Comparison of ENCODE assay signal across 8 mouse cellular contexts in genomic region chr15:82354126-82354945, GRCm38 (mm10). TPM values are rescaled to one million over a fixed set of nuclear protein-coding genes. Genes with fewer than 3 reads are reported as not detected.
DNase-seq lines count a peak whose midpoint lies in the region; ATAC-seq and TF ChIP-seq lines count a peak whose summit lies in the region.

Ndufa6 (minus strand) TSS chr15:82354322.

- TF ChIP-seq CTCF in CH12.LX (conservative IDR thresholded peaks at IDR 0.05 in 1 of 2, IDR thresholded peaks at IDR 0.05 in 1 of 2; ENCODE audit: low read depth in 2 of 2, low read length in 2 of 2), result peak in 1 of 2 experiments; percentile 97; a peak in 3 of 4 replicates

- 2% methylated on average over 57 of the region's 57 CpGs for WGBS in forebrain, embryonic 11.5 days
- whole genome bisulfite sequencing in heart, embryonic 16.5 days, result 2% methylated on average over 57 of the region's 57 CpGs
- 2% methylated on average over 57 of the region's 57 CpGs for WGBS in liver, embryonic 15.5 days (ENCODE audit: insufficient replicate concordance)
- WGBS in neural tube, embryonic 12.5 days, result 2% methylated on average over 57 of the region's 57 CpGs

- H3K36me3 ChIP-seq in CH12.LX (replicated peaks in 1 of 2; ENCODE audit: control insufficient read depth in 1 of 2, insufficient read depth in 1 of 2, low read length in 1 of 2), result peaks cover 13 to 26% of the 10 kb centered on the region in 2 experiments
- H3K36me3 ChIP-seq in forebrain, embryonic 11.5 days (ENCODE audit: control insufficient read depth, insufficient read depth, low read length), result peaks cover 4% of the 10 kb centered on the region; the same call in 1 of the 2 replicates
- H3K36me3 ChIP-seq in heart, embryonic 16.5 days (ENCODE audit: control insufficient read depth, insufficient read depth), result peaks cover 18% of the 10 kb centered on the region
- peaks cover 18% of the 10 kb centered on the region for H3K36me3 ChIP-seq in liver, embryonic 15.5 days (replicated peaks)
- H3K36me3 ChIP-seq in neural tube, embryonic 12.5 days, result peaks cover 16% of the 10 kb centered on the region

- peaks cover 0 to 22% of the 10 kb centered on the region in 2 experiments; a peak in 2 of 4 replicates for H3K4me1 ChIP-seq in CH12.LX (ENCODE audit: control insufficient read depth in 1 of 2, insufficient read depth in 2 of 2)
- peaks cover 5% of the 10 kb centered on the region; the same call in 1 of the 2 replicates for H3K4me1 ChIP-seq in forebrain, embryonic 11.5 days (replicated peaks; ENCODE audit: control insufficient read depth, insufficient read depth, low read length)
- H3K4me1 ChIP-seq in heart, embryonic 16.5 days (ENCODE audit: control insufficient read depth, insufficient read depth, low read length), result peaks cover 24% of the 10 kb centered on the region
- H3K4me1 ChIP-seq in liver, embryonic 15.5 days (replicated peaks), result peaks cover 65% of the 10 kb centered on the region
- H3K4me1 ChIP-seq in neural tube, embryonic 12.5 days, result peaks cover 20% of the 10 kb centered on the region

- peak within 1 kb of the TSS; percentile 89 to 97 (median 96) for H3K4me3 ChIP-seq in CH12.LX (replicated peaks in 1 of 3; ENCODE audit: low read depth in 2 of 3, low read length in 2 of 3, poor library complexity in 1 of 3)
- peak within 1 kb of the TSS; percentile 94 for H3K4me3 ChIP-seq in forebrain, embryonic 11.5 days (ENCODE audit: low read depth, low read length)
- peak within 1 kb of the TSS; percentile 82 for H3K4me3 ChIP-seq in heart, embryonic 16.5 days (ENCODE audit: low read length)
- peak within 1 kb of the TSS; percentile 83 for H3K4me3 ChIP-seq in liver, embryonic 15.5 days (replicated peaks)
- H3K4me3 ChIP-seq in neural tube, embryonic 12.5 days, result peak within 1 kb of the TSS; percentile 95

- H3K27ac ChIP-seq in CH12.LX (ENCODE audit: insufficient read depth, low read depth), result 0 out of 2 replicates have a peak within 1 kb of the TSS, but pooled peaks have one; percentile 27
- H3K27ac ChIP-seq in forebrain, embryonic 11.5 days (ENCODE audit: low read depth, low read length), result peak within 1 kb of the TSS; percentile 19; the same call in 1 of the 2 replicates
- H3K27ac ChIP-seq in heart, embryonic 16.5 days (ENCODE audit: low read length), result peak within 1 kb of the TSS; percentile 89
- peak within 1 kb of the TSS; percentile 94 for H3K27ac ChIP-seq in liver, embryonic 15.5 days (replicated peaks)
- H3K27ac ChIP-seq in neural tube, embryonic 12.5 days, result peak within 1 kb of the TSS; percentile 67; the same call in 1 of the 2 replicates

- H3K27me3 ChIP-seq in CH12.LX (replicated peaks), result no peaks in the 10 kb centered on the region
- H3K27me3 ChIP-seq in forebrain, embryonic 11.5 days (ENCODE audit: control insufficient read depth, insufficient read depth, low read length), result no peaks in the 10 kb centered on the region
- H3K27me3 ChIP-seq in heart, embryonic 16.5 days (ENCODE audit: control insufficient read depth, insufficient read depth, low read length), result no peaks in the 10 kb centered on the region
- no peaks in the 10 kb centered on the region for H3K27me3 ChIP-seq in liver, embryonic 15.5 days
- no peaks in the 10 kb centered on the region for H3K27me3 ChIP-seq in neural tube, embryonic 12.5 days (replicated peaks)

- no peak for TF ChIP-seq EP300 in CH12.LX (IDR thresholded peaks at IDR 0.05; ENCODE audit: low read length)

- dilution Hi-C loops in CH12.LX (cut with MboI; ENCODE audit: extremely low pct_ligation_motif_present, extremely low pct_unique_long_range_greater_than_20kb, low sequenced_read_pairs), result no loop called here

- DNase-seq in CH12.LX (ENCODE audit: extremely low read depth), result peak; percentile 97
- peak; percentile 94 for DNase-seq in c-Kit-positive CD71-positive TER-119-negative erythroid progenitor cells, embryonic 14.5 days (ENCODE audit: low read depth)
- peak; percentile 99 for DNase-seq in forebrain, embryonic 11.5 days (ENCODE audit: low spot score)
- peak; percentile 98 to 99 for DNase-seq in kidney, postnatal 36 days
- DNase-seq in telencephalon, adult 2 months (ENCODE audit: low read depth, low spot score), result peak; percentile 98

- in situ Hi-C loops in CH12.LX (cut with MboI; ENCODE audit: low pct_ligation_motif_present, low pct_unique_long_range_greater_than_20kb, low sequenced_read_pairs), result loop anchor here (10.0 kb wide), 1 partner anchor 60 kb away; no protein-coding TSS in a partner anchor

- H3K9ac ChIP-seq in CH12.LX (ENCODE audit: insufficient read depth, low read depth), result peak within 1 kb of the TSS; percentile 87
- peak within 1 kb of the TSS; percentile 95 for H3K9ac ChIP-seq in forebrain, embryonic 11.5 days (ENCODE audit: low read length)
- H3K9ac ChIP-seq in heart, embryonic 16.5 days (ENCODE audit: low read length), result peak within 1 kb of the TSS; percentile 96
- peak within 1 kb of the TSS; percentile 95 for H3K9ac ChIP-seq in liver, embryonic 15.5 days
- peak within 1 kb of the TSS; percentile 97 for H3K9ac ChIP-seq in neural tube, embryonic 12.5 days

- peaks cover 13% of the 10 kb centered on the region for H3K79me2 ChIP-seq in CH12.LX (replicated peaks; ENCODE audit: control insufficient read depth, extremely low read depth, insufficient read depth, poor library complexity, severe bottlenecking)

- peak; percentile 65 for TF ChIP-seq RAD21 in CH12.LX (IDR thresholded peaks at IDR 0.05; ENCODE audit: low read depth, low read length)

- peak; percentile 99 for ATAC-seq in forebrain, embryonic 11.5 days (replicated peaks; ENCODE audit: low FRiP score)
- peak; percentile 99 for ATAC-seq in heart, embryonic 16.5 days (replicated peaks; ENCODE audit: extremely low read depth, insufficient read depth, low FRiP score)
- peak; percentile 98 for ATAC-seq in liver, embryonic 15.5 days (ENCODE audit: insufficient read depth)
- ATAC-seq in neural tube, embryonic 12.5 days (ENCODE audit: low FRiP score, low read depth), result peak; percentile 99

- peaks cover 2% of the 10 kb centered on the region for H3K9me3 ChIP-seq in CH12.LX (replicated peaks; ENCODE audit: low read length)
- H3K9me3 ChIP-seq in forebrain, embryonic 11.5 days (ENCODE audit: control insufficient read depth, low read length), result no peaks in the 10 kb centered on the region
- no peaks in the 10 kb centered on the region for H3K9me3 ChIP-seq in heart, embryonic 16.5 days (replicated peaks; ENCODE audit: control insufficient read depth, low read length)
- no peaks in the 10 kb centered on the region for H3K9me3 ChIP-seq in liver, embryonic 15.5 days (replicated peaks)
- H3K9me3 ChIP-seq in neural tube, embryonic 12.5 days, result no peaks in the 10 kb centered on the region

- peak within 1 kb of the TSS; percentile 68 for H3K4me2 ChIP-seq in CH12.LX (ENCODE audit: insufficient read depth, low read depth, poor library complexity, severe bottlenecking)
- H3K4me2 ChIP-seq in forebrain, embryonic 11.5 days (ENCODE audit: low read depth, low read length, severe bottlenecking), result peak within 1 kb of the TSS; percentile 81
- H3K4me2 ChIP-seq in heart, embryonic 16.5 days (ENCODE audit: low read depth, low read length), result peak within 1 kb of the TSS; percentile 61
- H3K4me2 ChIP-seq in liver, embryonic 15.5 days, result peak within 1 kb of the TSS; percentile 88
- peak within 1 kb of the TSS; percentile 87 for H3K4me2 ChIP-seq in neural tube, embryonic 12.5 days (replicated peaks)

- peak; percentile 96 for TF ChIP-seq POLR2A in CH12.LX (IDR thresholded peaks at IDR 0.05; ENCODE audit: low read depth, low read length)

TF ChIP-seq in CH12.LX, 34 proteins besides CTCF, POLR2A, EP300 and RAD21 (continues in another document):
- TF ChIP-seq ETS1 (conservative IDR thresholded peaks at IDR 0.05; ENCODE audit: low read depth, low read length) (no peak), TBP (conservative IDR thresholded peaks at IDR 0.05; ENCODE audit: low read depth, low read length) (peak; percentile 84), ZKSCAN1 (IDR thresholded peaks at IDR 0.05; ENCODE audit: borderline replicate concordance, low read depth, low read length) (no peak), POLR2AphosphoS2 (IDR thresholded peaks at IDR 0.05; ENCODE audit: low read depth, low read length) (peak; percentile 76; the same call in 1 of the 2 replicates), UBTF (IDR thresholded peaks at IDR 0.05; ENCODE audit: low read depth, low read length) (0 out of 2 replicates have a peak, but pooled peaks have one; percentile 33), MAZ (IDR thresholded peaks at IDR 0.05; ENCODE audit: low read depth, low read length) (no peak), NRF1 (IDR thresholded peaks at IDR 0.05; ENCODE audit: low read depth, low read length) (peak; percentile 99), MYC (IDR thresholded peaks at IDR 0.05; ENCODE audit: low read depth, low read length) (peak; percentile 28; the same call in 1 of the 2 replicates), JUN (IDR thresholded peaks at IDR 0.05; ENCODE audit: insufficient read depth, low read depth, low read length) (no peak), USF1 (IDR thresholded peaks at IDR 0.05; ENCODE audit: low read depth, low read length) (no peak; the same call in 1 of the 2 replicates), MEF2A (IDR thresholded peaks at IDR 0.05; ENCODE audit: borderline replicate concordance, low read depth, low read length) (peak; percentile 71; the same call in 1 of the 2 replicates), JUND (conservative IDR thresholded peaks at IDR 0.05; ENCODE audit: low read depth, low read length) (no peak), ZC3H11A (IDR thresholded peaks at IDR 0.05; ENCODE audit: low read depth, low read length) (no peak), MAX (IDR thresholded peaks at IDR 0.05; ENCODE audit: low read length) (peak; percentile 59; the same call in 1 of the 2 replicates), CHD2 (IDR thresholded peaks at IDR 0.05; ENCODE audit: low read length) (no peak), USF2 (conservative IDR thresholded peaks at IDR 0.05; ENCODE audit: low read depth, low read length) (no peak), KAT2A (IDR thresholded peaks at IDR 0.05; ENCODE audit: insufficient replicate concordance, low read length) (0 out of 2 replicates have a peak, but pooled peaks have one; percentile 59), CHD1 (IDR thresholded peaks at IDR 0.05; ENCODE audit: low read depth, low read length) (no peak), BHLHE40 (IDR thresholded peaks at IDR 0.05; ENCODE audit: low read depth, low read length) (peak; percentile 92), MAFK (IDR thresholded peaks at IDR 0.05; ENCODE audit: insufficient replicate concordance, low read length) (no peak), TCF12 (IDR thresholded peaks at IDR 0.05; ENCODE audit: low read depth, low read length) (peak; percentile 99)

RNA-seq across cellular contexts. Expression of gene Ndufa6, which starts in this region (rescaled TPM):
- total RNA-seq in CH12.LX (2012; rRNA removed) (170 and 222 TPM in 2 replicates), CH12.LX (2014; rRNA removed) (262 and 279 TPM in 2 replicates)
- polyA plus RNA-seq in CH12.LX (2012; ENCODE audit: insufficient read length, low read depth), result 87.3 and 109 TPM in 2 replicates
- polyA plus RNA-seq in forebrain, embryonic 11.5 days (2014; fragmentation: Nextera tagmentation; extraction: Ambion mirVana), result 251 and 275 TPM in 2 replicates
- polyA plus RNA-seq in heart, embryonic 16.5 days (2015; fragmentation: Nextera tagmentation; extraction: Ambion mirVana), result 604 and 609 TPM in 2 replicates
- polyA plus RNA-seq in liver, embryonic 15.5 days (2015; fragmentation: Nextera tagmentation; extraction: Ambion mirVana), result 272 and 310 TPM in 2 replicates
- polyA plus RNA-seq in neural tube, embryonic 12.5 days (2016; fragmentation: Nextera tagmentation; extraction: Ambion mirVana), result 302 and 313 TPM in 2 replicates

Comparison
In these comparisons a context has a peak if more than half of its experiments do, and no peak if none do; other contexts are left out.
1. Peak in every context shown above with its lines: DNase-seq, ATAC-seq, H3K4me3 ChIP-seq and H3K27ac ChIP-seq.
2. H3K27ac ChIP-seq: peak in every context shown above with its lines; median percentile 94 in liver, embryonic 15.5 days; 89 in heart, embryonic 16.5 days; 67 in neural tube, embryonic 12.5 days; 27 in CH12.LX; 19 in forebrain, embryonic 11.5 days.